Comparison of ENCODE assay signal across 19 mouse cellular contexts in genomic region chr10:69318514-69318913, GRCm38 (mm10).
"Had no signal": no experiment of that assay in that cellular context is flagged by ENCODE, and none has a peak within 500 bp of the region (broad histone marks: within the 10 kb centered on the region; RNA-seq: fewer than 3 reads in every experiment).

No protein-coding gene starts in this region.

- H3K4me3 ChIP-seq: midbrain, embryonic 10.5 days; midbrain, embryonic 12.5 days; myocyte; neural tube, embryonic 13.5 days; neural tube, embryonic 15.5 days had no signal

- H3K9me3 ChIP-seq: midbrain, embryonic 10.5 days; midbrain, embryonic 12.5 days; neural tube, embryonic 13.5 days; neural tube, embryonic 15.5 days had no signal

- DNase-seq: lung, adult 18-20 months; lung, postnatal 10 days; lung, postnatal 4 days; midbrain, embryonic 14.5 days; retina, postnatal 1 day; right cerebral cortex, adult 18-20 months; right cerebral cortex, postnatal 25 days; right cerebral cortex, postnatal 4 days; spleen, adult 18-20 months; thymus, adult 18-20 months; thymus, postnatal 25 days; thymus, postnatal 4 days had no signal

- H3K4me1 ChIP-seq: midbrain, embryonic 10.5 days; midbrain, embryonic 12.5 days had no signal

- H3K9ac ChIP-seq: lung, embryonic 14.5 days; midbrain, embryonic 12.5 days; neural tube, embryonic 13.5 days; neural tube, embryonic 15.5 days had no signal

- ATAC-seq: midbrain, embryonic 16.5 days had no signal

- H3K36me3 ChIP-seq: midbrain, embryonic 10.5 days; midbrain, embryonic 12.5 days; neural tube, embryonic 13.5 days; neural tube, embryonic 15.5 days had no signal

- H3K27ac ChIP-seq: midbrain, embryonic 10.5 days; midbrain, embryonic 12.5 days; neural tube, embryonic 13.5 days; neural tube, embryonic 15.5 days had no signal

- H3K27me3 ChIP-seq: midbrain, embryonic 12.5 days; neural tube, embryonic 13.5 days; neural tube, embryonic 15.5 days had no signal
